Comparison of ENCODE assay signal across 8 mouse cellular contexts in the genomic region with DNA sequence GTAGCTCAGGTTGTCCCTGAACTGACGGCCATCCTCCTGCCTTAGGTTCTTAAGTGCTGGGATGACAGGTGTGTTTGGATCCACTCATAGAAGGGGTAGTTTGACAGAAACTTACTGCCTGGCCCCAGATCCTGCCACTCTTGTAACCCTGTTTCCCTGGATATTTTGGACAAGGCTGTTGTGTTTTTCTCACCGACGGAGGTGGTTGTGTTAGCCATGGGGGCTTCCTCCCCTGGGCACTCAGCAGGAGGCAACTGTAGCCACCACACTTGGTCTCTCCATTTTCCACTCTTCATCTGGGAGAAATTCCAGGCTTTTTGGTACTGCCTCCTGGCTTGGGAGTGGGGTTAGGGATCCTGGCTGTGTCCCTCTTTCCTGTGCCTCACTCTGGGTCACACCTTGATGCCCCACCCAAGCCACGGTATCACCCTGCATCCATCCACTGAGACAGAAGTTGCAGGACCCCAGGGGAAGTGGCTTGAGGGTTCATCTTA. TPM values are rescaled to one million over a fixed set of nuclear protein-coding genes. Genes with fewer than 3 reads are reported as not detected.
DNase-seq lines count a peak whose midpoint lies in the region; ATAC-seq and TF ChIP-seq lines count a peak whose summit lies in the region.

No protein-coding gene starts in this region.

- no peak for TF ChIP-seq CTCF in lung, adult 2 months (IDR thresholded peaks at IDR 0.05; ENCODE audit: insufficient read depth, low read length)
- TF ChIP-seq CTCF in embryonic fibroblast, embryonic 13.5 days (IDR thresholded peaks at IDR 0.05; ENCODE audit: borderline replicate concordance, insufficient read depth, low read length): no peak

- 4% methylated on average over 4 of the region's 4 CpGs for WGBS in lung, adult 2 months
- 10% methylated on average over 4 of the region's 4 CpGs for WGBS in intestine, embryonic 15.5 days

- peaks cover 50% of the 10 kb centered on the region for H3K79me2 ChIP-seq in myocyte (ENCODE audit: control insufficient read depth, insufficient read depth)

- H3K9me3 ChIP-seq in intestine, embryonic 15.5 days: no peaks in the 10 kb centered on the region

- peak overlapping the region; percentile 97 for H3K4me2 ChIP-seq in intestine, embryonic 15.5 days (replicated peaks)
- H3K4me2 ChIP-seq in myocyte (ENCODE audit: low read depth): peak overlapping the region; percentile 97

- no peak for TF ChIP-seq POLR2A in lung, adult 2 months (IDR thresholded peaks at IDR 0.05; ENCODE audit: borderline replicate concordance, extremely low read depth, low read depth, low read length)
- TF ChIP-seq POLR2A in embryonic fibroblast, embryonic 13.5 days (IDR thresholded peaks at IDR 0.05; ENCODE audit: low read depth, low read length): no peak
- no peak for TF ChIP-seq POLR2A in myocyte (IDR thresholded peaks at IDR 0.05; ENCODE audit: insufficient read length, low read depth)

- no peaks in the 10 kb centered on the region for H3K27me3 ChIP-seq in intestine, embryonic 15.5 days (replicated peaks)
- no peaks in the 10 kb centered on the region for H3K27me3 ChIP-seq in myocyte (ENCODE audit: control insufficient read depth, insufficient read depth, insufficient read length)

- DNase-seq in lung, adult 2 months: no peak
- DNase-seq in lung, adult 18-20 months: no peak
- no peak for DNase-seq in adrenal gland, adult 8-10 months
- DNase-seq in layer of hippocampus, postnatal 14 days (ENCODE audit: low spot score in 2 of 2): no peak
- DNase-seq in thymus, postnatal 0 days (ENCODE audit: low spot score): no peak

- H3K36me3 ChIP-seq in intestine, embryonic 15.5 days: 0 out of 2 replicates have a peak, but pooled peaks cover 5% of the 10 kb centered on the region
- H3K36me3 ChIP-seq in myocyte (ENCODE audit: control insufficient read depth, insufficient read depth): peaks cover 9% of the 10 kb centered on the region

- no peak for ATAC-seq in intestine, embryonic 15.5 days

- H3K27ac ChIP-seq in embryonic fibroblast, embryonic 13.5 days (ENCODE audit: insufficient read depth, low read length): peak overlapping the region; percentile 86
- H3K27ac ChIP-seq in intestine, embryonic 15.5 days: peak overlapping the region; percentile 90

- H3ac ChIP-seq in myocyte (ENCODE audit: control insufficient read depth, insufficient read length): peak overlapping the region; percentile 51

- H3K4me3 ChIP-seq in lung, adult 2 months (replicated peaks; ENCODE audit: extremely low read depth, low read depth, low read length): peak overlapping the region; percentile 91
- H3K4me3 ChIP-seq in embryonic fibroblast, embryonic 13.5 days (ENCODE audit: insufficient read depth, low read length): peak overlapping the region; percentile 97
- H3K4me3 ChIP-seq in intestine, embryonic 15.5 days (replicated peaks): peak overlapping the region; percentile 79
- H3K4me3 ChIP-seq in myocyte: peak overlapping the region; percentile 91

- peaks cover 25% of the 10 kb centered on the region; the same call in 1 of the 2 replicates for H3K4me1 ChIP-seq in lung, adult 2 months (ENCODE audit: control insufficient read depth, insufficient read depth, low read length)
- peaks cover 3% of the 10 kb centered on the region; the same call in 1 of the 2 replicates for H3K4me1 ChIP-seq in embryonic fibroblast, embryonic 13.5 days (ENCODE audit: control insufficient read depth, insufficient read depth, low read length)
- peaks cover 32% of the 10 kb centered on the region for H3K4me1 ChIP-seq in intestine, embryonic 15.5 days (replicated peaks)

- H3K9ac ChIP-seq in intestine, embryonic 15.5 days: peak overlapping the region; percentile 87

TF ChIP-seq in myocyte, 11 proteins besides CTCF, POLR2A, EP300 and RAD21:
- TF ChIP-seq POLR2AphosphoS2 (IDR thresholded peaks at IDR 0.05; ENCODE audit: insufficient read length, low read depth): no peak
- TF ChIP-seq SRF (IDR thresholded peaks at IDR 0.05; ENCODE audit: control insufficient read depth, insufficient read length, low read depth): no peak
- TF ChIP-seq TCF3 (IDR thresholded peaks at IDR 0.05; ENCODE audit: insufficient read length, low read depth): no peak
- TF ChIP-seq CEBPB (IDR thresholded peaks at IDR 0.05; ENCODE audit: insufficient read depth, poor library complexity, severe bottlenecking): no peak
- TF ChIP-seq TCF12 (IDR thresholded peaks at IDR 0.05; ENCODE audit: insufficient read depth, poor library complexity, severe bottlenecking): no peak
- TF ChIP-seq MYOG (IDR thresholded peaks at IDR 0.05; ENCODE audit: control insufficient read depth in 1 of 3, insufficient read depth in 1 of 3, insufficient read length in 2 of 3, low read depth in 2 of 3): no peak
- no peak for TF ChIP-seq MYOD1 (IDR thresholded peaks at IDR 0.05; ENCODE audit: control insufficient read depth in 1 of 3, insufficient read length in 2 of 3, low read depth in 2 of 3)
- no peak for TF ChIP-seq REST (IDR thresholded peaks at IDR 0.05; ENCODE audit: insufficient read depth, insufficient read length)
- no peak for TF ChIP-seq E2F4 (IDR thresholded peaks at IDR 0.05; ENCODE audit: insufficient read depth)
- TF ChIP-seq USF1 (IDR thresholded peaks at IDR 0.05; ENCODE audit: low read depth): no peak
- TF ChIP-seq MAX (IDR thresholded peaks at IDR 0.05; ENCODE audit: low read depth): no peak

RNA-seq across cellular contexts. Expression of gene Ell, which starts 0.8 kb away (rescaled TPM):
- polyA plus RNA-seq in lung, adult 2 months (2012; rRNA removed): 29.6 and 32.9 TPM in 2 replicates
- 16.1 and 20.4 TPM in 2 replicates for polyA plus RNA-seq in embryonic fibroblast, embryonic 13.5 days (2011; ENCODE audit: insufficient read length, low read depth, missing spikeins)
- 15.9 TPM in 2 replicates for polyA plus RNA-seq in intestine, embryonic 15.5 days (2015; fragmentation: Nextera tagmentation; extraction: Ambion mirVana)
- polyA plus RNA-seq in myocyte (2012; fragmentation: generic; extraction: Trizol): 12.7 TPM
- total RNA-seq in adrenal gland, adult 8-10 months (2022): 10 to 100 TPM; 25.2 to 38.3 (median 30.3) TPM
- 10 to 100 TPM; 18.7 TPM for total RNA-seq in layer of hippocampus, postnatal 14 days (2021)
- 13.5 and 14.2 TPM in 2 replicates for polyA plus RNA-seq in thymus, postnatal 0 days (2015; fragmentation: Nextera tagmentation; extraction: Ambion mirVana)

RNA-seq across cellular contexts. Expression of gene Kxd1, which starts 12.3 kb away (rescaled TPM):
- 48.7 and 54.6 TPM in 2 replicates for polyA plus RNA-seq in lung, adult 2 months (2012; rRNA removed)
- 35.5 and 37.0 TPM in 2 replicates for polyA plus RNA-seq in embryonic fibroblast, embryonic 13.5 days (2011; ENCODE audit: insufficient read length, low read depth, missing spikeins)
- 60.5 and 65.8 TPM in 2 replicates for polyA plus RNA-seq in intestine, embryonic 15.5 days (2015; fragmentation: Nextera tagmentation; extraction: Ambion mirVana)
- polyA plus RNA-seq in myocyte (2012; fragmentation: generic; extraction: Trizol): 73.8 TPM
- 10 to 100 TPM; 77.1 to 86.6 (median 80.3) TPM for total RNA-seq in adrenal gland, adult 8-10 months (2022)
- total RNA-seq in layer of hippocampus, postnatal 14 days (2021): 10 to 100 TPM; 39.5 to 40.3 TPM
- 66.8 and 68.6 TPM in 2 replicates for polyA plus RNA-seq in thymus, postnatal 0 days (2015; fragmentation: Nextera tagmentation; extraction: Ambion mirVana)

RNA-seq across cellular contexts. Expression of gene Fkbp8, which starts 12.5 kb away (rescaled TPM):
- polyA plus RNA-seq in lung, adult 2 months (2012; rRNA removed): 361 and 369 TPM in 2 replicates
- polyA plus RNA-seq in embryonic fibroblast, embryonic 13.5 days (2011; ENCODE audit: insufficient read length, low read depth, missing spikeins): 105 and 110 TPM in 2 replicates
- 277 and 331 TPM in 2 replicates for polyA plus RNA-seq in intestine, embryonic 15.5 days (2015; fragmentation: Nextera tagmentation; extraction: Ambion mirVana)
- polyA plus RNA-seq in myocyte (2012; fragmentation: generic; extraction: Trizol): 329 TPM
- 100 to 1,000 TPM; 352 to 405 (median 379) TPM for total RNA-seq in adrenal gland, adult 8-10 months (2022)
- 100 to 1,000 TPM; 412 to 417 TPM for total RNA-seq in layer of hippocampus, postnatal 14 days (2021)
- 309 and 319 TPM in 2 replicates for polyA plus RNA-seq in thymus, postnatal 0 days (2015; fragmentation: Nextera tagmentation; extraction: Ambion mirVana)

RNA-seq across cellular contexts. Expression of gene Uba52, which starts 29.5 kb away (rescaled TPM):
- polyA plus RNA-seq in lung, adult 2 months (2012; rRNA removed): 370 and 371 TPM in 2 replicates
- polyA plus RNA-seq in embryonic fibroblast, embryonic 13.5 days (2011; ENCODE audit: insufficient read length, low read depth, missing spikeins): 547 and 589 TPM in 2 replicates
- 957 and 992 TPM in 2 replicates for polyA plus RNA-seq in intestine, embryonic 15.5 days (2015; fragmentation: Nextera tagmentation; extraction: Ambion mirVana)
- 2,253 TPM for polyA plus RNA-seq in myocyte (2012; fragmentation: generic; extraction: Trizol)
- total RNA-seq in adrenal gland, adult 8-10 months (2022): 1,000 to 10,000 TPM; 1,217 to 1,378 (median 1,304) TPM
- 1,000 to 10,000 TPM; 1,048 to 1,082 TPM for total RNA-seq in layer of hippocampus, postnatal 14 days (2021)
- polyA plus RNA-seq in thymus, postnatal 0 days (2015; fragmentation: Nextera tagmentation; extraction: Ambion mirVana): 1,327 and 1,441 TPM in 2 replicates

RNA-seq across cellular contexts. Expression of gene Rex1bd, which starts 33.5 kb away (rescaled TPM):
- 145 and 178 TPM in 2 replicates for polyA plus RNA-seq in lung, adult 2 months (2012; rRNA removed)
- 29.9 and 46.6 TPM in 2 replicates for polyA plus RNA-seq in embryonic fibroblast, embryonic 13.5 days (2011; ENCODE audit: insufficient read length, low read depth, missing spikeins)
- 121 and 132 TPM in 2 replicates for polyA plus RNA-seq in intestine, embryonic 15.5 days (2015; fragmentation: Nextera tagmentation; extraction: Ambion mirVana)
- 259 TPM for polyA plus RNA-seq in myocyte (2012; fragmentation: generic; extraction: Trizol)
- 100 to 1,000 TPM; 126 to 165 (median 148) TPM for total RNA-seq in adrenal gland, adult 8-10 months (2022)
- 100 to 1,000 TPM in 1 of 2 experiments, 10 to 100 TPM in 1; 83.2 to 103 TPM for total RNA-seq in layer of hippocampus, postnatal 14 days (2021)
- polyA plus RNA-seq in thymus, postnatal 0 days (2015; fragmentation: Nextera tagmentation; extraction: Ambion mirVana): 170 and 181 TPM in 2 replicates
